Mouse (Mus musculus) heart, postnatal 36 days (tissue): ENCODE data around the gene Slc4a3. TPM values are rescaled to one million over a fixed set of nuclear protein-coding genes. Genes with fewer than 3 reads are reported as not detected.

Source experiments
- DNase-seq, 2 experiments: peaks; one replicate each; pipeline ENCODE4 v3.0.0; 2021 to 2022
- intact Hi-C: fragments of 180-260 bp; cut with DNase I; formaldehyde crosslinking; loops from one replicate; pipeline ENCODE4 v1.15.1; 2025
- total RNA-seq, 2 experiments: library from RNA; stranded (reverse); gene quantifications; 2 replicates each; pipeline ENCODE4 v1.2.3; 2021

Slc4a3 gene
- total RNA-seq, 2 experiments from 2014 or later = 233 to 249 TPM

DNA sequence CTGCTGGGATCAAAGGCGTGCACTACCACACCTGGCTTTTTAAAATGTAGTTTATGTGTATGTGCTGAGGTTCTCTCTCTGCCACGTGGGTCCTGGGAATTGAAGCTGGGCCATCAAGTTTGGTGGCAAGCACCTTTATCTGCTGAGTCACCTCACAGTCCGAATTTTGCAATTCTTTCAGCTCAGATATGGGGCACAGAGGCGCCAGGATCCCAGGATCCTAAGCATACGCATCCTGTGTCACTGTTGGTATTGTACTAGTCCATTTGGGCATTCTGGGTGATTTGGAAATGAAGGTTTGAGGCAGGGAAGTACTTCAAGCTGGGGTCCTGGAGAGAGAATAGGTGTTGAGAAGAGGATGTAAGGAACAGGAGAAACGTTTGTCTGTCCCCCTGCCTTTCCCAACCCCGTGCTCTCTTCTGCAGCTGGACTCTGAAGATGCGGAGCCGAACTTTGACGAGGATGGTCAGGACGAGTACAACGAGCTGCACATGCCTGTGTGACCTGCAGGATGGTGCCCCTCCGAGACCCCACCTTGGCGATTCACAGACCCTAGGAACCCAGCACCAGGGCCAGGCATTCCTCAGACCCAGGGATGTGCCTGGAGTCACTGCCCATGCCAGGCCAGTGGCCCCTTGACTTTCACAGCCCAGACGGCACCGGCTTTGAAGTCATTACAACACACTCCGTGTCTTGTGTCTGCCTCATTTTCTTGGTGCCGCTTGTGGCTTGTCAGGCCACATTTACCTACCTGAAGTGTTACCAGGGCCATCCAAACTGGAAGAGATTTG is 12.5 kb downstream of the Slc4a3 start:
- intact Hi-C loops = loop anchor here (1.0 to 2.0 kb wide), 4 partner anchors 38 to 113 kb away; no protein-coding TSS in a partner anchor
- no peak for DNase-seq

DNA sequence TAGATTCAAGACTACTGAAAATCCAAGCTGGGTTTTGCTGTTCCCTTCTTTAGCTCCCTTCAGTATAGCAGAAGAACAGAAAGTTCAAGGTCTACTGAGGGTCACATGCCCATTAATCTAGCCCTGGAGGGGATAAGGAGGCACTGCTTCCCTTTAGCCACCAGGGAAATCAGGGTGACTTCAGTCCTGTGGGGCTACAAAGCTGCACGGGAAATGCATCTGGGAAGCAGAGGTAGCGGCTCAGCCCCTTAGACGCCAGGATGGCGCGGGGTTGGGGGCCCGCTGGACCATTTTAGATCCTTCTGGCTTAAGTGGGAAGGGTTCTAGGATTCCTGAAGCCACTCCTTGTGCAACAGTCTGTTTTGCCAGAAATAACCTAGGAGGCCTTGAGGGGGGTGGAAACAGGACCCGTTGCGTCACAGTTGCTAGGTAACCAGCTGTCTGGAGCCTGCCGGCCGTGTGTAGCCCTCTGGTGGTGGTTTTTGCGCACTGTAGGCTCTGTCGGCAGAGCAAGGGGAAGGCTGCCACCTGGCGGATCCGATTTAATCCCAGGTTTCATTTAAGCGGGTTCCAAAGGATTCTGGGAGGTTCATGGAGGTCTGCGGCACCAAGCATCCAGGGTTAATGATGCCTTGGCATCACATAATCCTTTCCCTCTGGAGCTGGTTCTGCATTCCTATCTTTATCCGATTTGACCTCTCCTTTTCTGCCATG is 13.3 kb downstream of the Slc4a3 start:
- DNase-seq = peak; percentile 89 to 92
- intact Hi-C loops = loop anchor here (1.0 to 2.0 kb wide), 4 partner anchors 37 to 114 kb away; no protein-coding TSS in a partner anchor

GRCm38 (mm10) chr1:75560206-75560913 is 14.3 kb downstream of the Slc4a3 start:
- intact Hi-C loops = no loop called here
- no peak for DNase-seq

GRCm38 (mm10) chr1:75561221-75561897 is 15.3 kb downstream of the Slc4a3 start:
- intact Hi-C loops = no loop called here
- DNase-seq = no peak

- intact Hi-C loops = no loop called here
- no peak for DNase-seq
Measured at GRCm38 (mm10) chr1:75561898-75562238, 15.8 kb downstream of the Slc4a3 start.

DNA sequence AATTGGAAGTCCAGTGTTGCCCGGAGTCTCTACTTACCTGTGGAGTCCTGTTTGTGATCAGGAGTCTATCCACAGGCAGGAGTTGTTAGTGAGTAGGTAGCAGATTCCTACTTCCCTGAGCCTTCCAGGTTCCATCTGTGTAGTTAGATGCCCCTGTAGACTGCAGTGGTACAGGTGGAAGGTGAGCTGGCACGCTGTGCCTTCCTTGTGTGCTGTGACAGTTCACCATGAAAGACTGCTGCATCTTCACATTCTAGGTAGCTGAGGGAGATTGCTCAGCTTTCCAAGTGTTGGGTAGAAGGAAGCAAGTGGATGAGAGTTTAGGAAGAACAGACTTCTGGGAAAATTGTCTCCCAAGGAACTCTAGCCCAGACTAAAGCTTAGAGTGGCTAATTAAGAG is 18.0 kb downstream of the Slc4a3 start:
- DNase-seq = no peak
- intact Hi-C loops = no loop called here

- DNase-seq = no peak
- intact Hi-C loops = no loop called here
Measured at GRCm38 (mm10) chr1:75564916-75565315, 18.9 kb downstream of the Slc4a3 start.

GRCm38 (mm10) chr1:75565616-75566015 is 19.6 kb downstream of the Slc4a3 start:
- no peak for DNase-seq
- intact Hi-C loops = no loop called here

DNA sequence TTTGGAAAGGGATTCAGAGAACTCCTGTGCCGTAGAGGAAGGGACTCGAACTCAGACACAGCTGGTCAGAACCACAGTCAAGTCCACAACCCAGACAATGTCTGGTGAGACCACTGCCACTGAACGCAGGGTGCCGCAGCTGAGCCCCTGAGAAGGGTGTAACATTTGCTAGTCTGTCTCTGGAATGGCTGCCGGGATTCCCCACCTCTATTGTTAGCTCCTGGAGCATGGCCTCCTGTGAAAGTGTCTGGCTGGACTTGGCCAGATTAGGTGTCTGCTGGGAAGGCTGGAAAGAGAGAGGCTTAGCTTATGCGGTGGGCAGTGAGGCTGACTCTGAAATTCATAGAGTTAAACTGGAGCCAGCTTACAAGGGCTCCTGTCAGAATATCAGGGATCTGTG is 24.3 kb downstream of the Slc4a3 start:
- no peak for DNase-seq
- intact Hi-C loops = no loop called here

GRCm38 (mm10) chr1:75572776-75573175 is 26.7 kb downstream of the Slc4a3 start:
- intact Hi-C loops = no loop called here
- no peak for DNase-seq

DNA sequence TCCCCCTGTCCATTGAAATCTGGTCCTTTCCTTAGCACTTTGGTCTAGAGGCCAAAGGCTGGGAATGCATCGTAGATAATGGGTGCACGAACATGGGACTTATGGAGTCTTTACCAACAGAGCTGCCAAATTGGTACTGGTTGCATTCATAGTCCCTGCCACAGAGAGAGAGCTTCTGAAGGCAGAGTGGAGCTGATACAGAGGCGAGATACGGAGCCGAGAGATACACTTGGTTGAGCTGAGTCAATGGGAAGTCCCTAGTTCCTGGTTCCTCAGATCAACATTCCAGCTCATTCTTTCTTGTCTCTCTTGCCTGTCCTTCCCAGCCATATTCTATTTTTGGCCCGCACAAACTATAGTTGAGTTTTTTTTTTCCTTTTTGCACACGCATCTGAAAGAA is 27.6 kb downstream of the Slc4a3 start:
- DNase-seq = no peak
- intact Hi-C loops = no loop called here

GRCm38 (mm10) chr1:75574476-75575310 is 28.6 kb downstream of the Slc4a3 start:
- intact Hi-C loops = no loop called here
- DNase-seq = no peak

DNA sequence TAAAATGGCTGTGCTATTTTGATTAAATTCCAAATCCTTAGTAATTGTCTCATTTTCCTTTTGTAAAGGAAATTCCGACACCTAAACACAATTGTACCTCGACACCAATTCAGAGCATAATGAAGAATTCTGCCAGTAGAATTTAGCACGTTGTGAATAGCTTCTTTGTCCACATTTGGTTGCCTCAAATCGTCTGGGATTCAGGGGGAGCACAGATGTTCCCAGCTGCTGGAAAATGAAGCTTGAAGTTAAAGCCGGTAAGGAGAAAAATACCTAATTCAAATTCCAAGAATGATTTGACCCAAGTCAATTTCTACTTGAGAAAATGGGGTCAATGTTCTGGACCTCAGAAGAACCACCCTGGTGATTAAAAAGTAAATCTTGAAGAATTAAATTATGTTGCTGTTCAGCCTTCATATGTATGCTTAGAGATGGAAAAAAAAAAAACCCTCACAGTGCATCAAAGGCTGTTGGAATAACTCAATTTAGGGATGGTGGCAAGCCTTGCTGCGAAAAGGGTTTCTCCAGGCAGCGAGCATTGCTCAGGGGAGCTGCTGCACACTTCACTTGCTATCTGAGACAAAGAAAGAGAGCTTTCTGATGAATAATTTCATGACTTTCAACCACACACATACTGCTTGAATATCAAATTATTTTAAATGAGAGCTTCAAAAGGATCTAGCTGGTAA is 36.0 kb downstream of the Slc4a3 start:
- intact Hi-C loops = no loop called here
- DNase-seq = no peak

DNA sequence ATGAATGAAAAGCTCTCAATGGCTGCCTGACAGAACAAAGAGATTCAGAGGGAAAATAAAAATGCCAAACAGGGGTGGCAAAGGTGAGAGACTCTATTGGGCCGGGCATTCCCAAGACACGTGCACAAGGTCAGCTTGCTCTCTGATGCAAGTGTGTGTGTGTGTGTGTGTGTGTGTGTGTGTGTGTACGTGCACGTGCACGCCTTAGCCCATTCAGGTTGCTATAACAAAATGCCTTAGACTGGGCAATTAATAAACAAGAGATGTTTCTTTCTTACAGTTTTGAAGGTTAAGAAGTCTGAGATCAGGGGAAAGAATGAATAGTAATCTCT is 36.5 kb downstream of the Slc4a3 start:
- DNase-seq = no peak
- intact Hi-C loops = no loop called here

DNA sequence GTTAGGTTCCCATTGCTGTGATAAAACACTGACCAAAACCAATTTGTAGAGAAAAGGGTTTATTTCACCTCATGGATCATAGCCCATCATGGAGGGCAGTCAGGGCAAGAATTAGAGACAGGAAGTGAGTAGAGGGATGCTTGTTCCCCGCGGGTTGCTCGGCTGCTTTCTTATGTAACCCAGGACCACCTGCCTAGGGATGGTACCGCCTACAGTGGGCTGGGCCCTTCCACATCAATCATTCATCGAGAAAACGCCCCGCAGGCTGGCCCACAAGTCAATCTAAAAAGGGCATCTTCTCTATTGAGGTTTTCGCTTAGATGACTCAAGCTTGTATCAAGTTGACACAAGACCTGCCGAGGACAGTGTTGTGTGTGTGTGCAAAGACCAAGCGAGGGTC is 37.0 kb downstream of the Slc4a3 start:
- DNase-seq = no peak
- intact Hi-C loops = no loop called here

GRCm38 (mm10) chr1:75586791-75587190 is 40.7 kb downstream of the Slc4a3 start:
- DNase-seq = no peak
- intact Hi-C loops = no loop called here

- DNase-seq = peak; percentile 14 to 30
- intact Hi-C loops = no loop called here
Measured at GRCm38 (mm10) chr1:75587738-75588719, 42.0 kb downstream of the Slc4a3 start.

GRCm38 (mm10) chr1:75588874-75589273 is 42.8 kb downstream of the Slc4a3 start:
- intact Hi-C loops = no loop called here
- DNase-seq = no peak
